Mouse (Mus musculus) C2C12 (cell line): Measurements from ENCODE around the gene Casd1. TPM values are rescaled to one million over a fixed set of nuclear protein-coding genes. Genes with fewer than 3 reads are reported as not detected.

Source experiments
- H3K27me3 ChIP-seq: one replicate; pipeline ENCODE4 v1.6.1; 2011; ENCODE audit not compliant: control insufficient read depth, insufficient read depth, insufficient read length
- H3K36me3 ChIP-seq: one replicate; pipeline ENCODE4 v1.6.1; 2011; ENCODE audit not compliant: control insufficient read depth, insufficient read depth
- H3K4me3 ChIP-seq: one replicate; pipeline ENCODE4 v1.5.1; 2011; ENCODE audit warnings: mild to moderate bottlenecking, control low read depth; ENCODE audit not compliant: poor library complexity, insufficient read depth, severe bottlenecking
- H3K79me2 ChIP-seq: one replicate; pipeline ENCODE4 v1.6.1; 2011; ENCODE audit not compliant: control insufficient read depth, insufficient read depth
- H3K79me3 ChIP-seq: one replicate; pipeline ENCODE4 v1.6.1; 2011; ENCODE audit warnings: low read depth, control low read depth
- H3ac ChIP-seq: one replicate; pipeline ENCODE3; 2011; ENCODE audit warnings: low read depth; ENCODE audit not compliant: control insufficient read depth, insufficient read length
- CEBPB ChIP-seq: IDR thresholded peaks from one replicate; pipeline ENCODE4 v1.6.1; 2011; ENCODE audit warnings: low read depth, mild to moderate bottlenecking, control low read depth, moderate library complexity
- CTCF ChIP-seq: IDR thresholded peaks from one replicate; pipeline ENCODE4 v1.5.1; 2011; ENCODE audit not compliant: control insufficient read depth, insufficient read depth, insufficient read length
- FOSL1 ChIP-seq: IDR thresholded peaks from one replicate; pipeline ENCODE4 v1.8.0; 2011; ENCODE audit warnings: mild to moderate bottlenecking, low read length; ENCODE audit not compliant: poor library complexity, insufficient read depth, severe bottlenecking
- MAX ChIP-seq: IDR thresholded peaks from one replicate; pipeline ENCODE4 v1.6.1; 2011; ENCODE audit warnings: mild to moderate bottlenecking, control low read depth
- MYOD1 ChIP-seq: IDR thresholded peaks from one replicate; pipeline ENCODE4 v1.6.1; 2011; ENCODE audit warnings: low read depth; ENCODE audit not compliant: control insufficient read depth, insufficient read length
- MYOG ChIP-seq: IDR thresholded peaks from one replicate; pipeline ENCODE4 v1.6.1; 2011; ENCODE audit not compliant: control insufficient read depth, insufficient read length; ENCODE audit errors: extremely low read depth
- USF1 ChIP-seq: IDR thresholded peaks from one replicate; pipeline ENCODE4 v1.6.1; 2011; ENCODE audit warnings: low read depth, mild to moderate bottlenecking, control low read depth, moderate library complexity
- polyA plus RNA-seq: library from polyadenylated mRNA; unstranded; fragments of >200 nt; fragmentation: generic; extraction: Trizol; gene quantifications from one replicate; pipeline ENCODE4 v1.2.1, GENCODE M21; 2012; ENCODE audit warnings: missing spikeins

The Casd1 gene
- polyA plus RNA-seq, 1 experiment = 4.9 TPM

DNA sequence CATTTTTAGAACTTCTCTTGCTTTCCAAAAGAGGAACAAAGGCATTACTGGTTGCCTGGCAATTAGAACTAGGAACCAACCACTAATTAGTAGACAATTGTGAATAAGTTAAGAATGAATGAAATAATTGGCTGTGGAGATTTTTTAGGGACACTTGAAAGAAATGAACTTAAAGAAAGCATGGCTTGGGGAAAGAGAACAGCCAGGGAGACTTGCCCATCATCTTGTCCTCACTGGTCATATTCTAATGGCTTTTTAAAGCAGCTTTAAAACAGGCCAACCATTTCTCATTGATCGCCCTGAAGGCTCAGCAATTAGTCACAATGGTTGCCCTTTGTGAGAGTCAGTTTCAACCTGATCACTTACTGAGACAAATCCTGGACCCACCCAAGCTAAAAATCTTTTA is 76.7 kb downstream of the Casd1 start:
- Histone ChIP-seq H3K36me3 (no peaks in the 10 kb centered on the region), H3K4me3 (no peak overlapping the region), H3K79me3 (no peaks in the 10 kb centered on the region), H3K27me3 (no peaks in the 10 kb centered on the region), H3K79me2 (no peaks in the 10 kb centered on the region), H3ac (no peak overlapping the region)
- no peak for TF ChIP-seq USF1

DNA sequence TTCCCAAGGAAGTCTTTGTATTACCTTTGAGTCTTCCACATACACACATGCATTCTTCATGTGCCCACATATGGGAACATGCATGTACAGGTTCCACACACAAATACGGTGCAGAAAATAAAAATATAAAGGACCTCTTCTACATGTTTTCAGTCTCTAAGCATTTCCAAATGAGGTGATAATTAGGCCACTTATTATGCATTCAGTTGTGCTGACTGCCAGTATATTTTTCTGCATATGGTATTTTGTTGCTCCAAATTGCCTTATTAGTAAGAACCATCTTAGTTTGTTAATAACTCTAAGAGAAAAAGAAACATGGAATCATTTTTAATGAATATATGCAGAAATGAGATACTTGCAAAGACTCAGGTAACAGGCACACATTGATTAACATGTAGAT is 79.3 kb downstream of the Casd1 start:
- Histone ChIP-seq H3K4me3 (no peak overlapping the region), H3K79me2 (no peaks in the 10 kb centered on the region), H3K27me3 (no peaks in the 10 kb centered on the region), H3K36me3 (no peaks in the 10 kb centered on the region), H3ac (no peak overlapping the region), H3K79me3 (no peaks in the 10 kb centered on the region)
- TF ChIP-seq CEBPB (no peak), MYOD1 (no peak), MYOG (no peak), FOSL1 (no peak), USF1 (no peak), CTCF (no peak), MAX (no peak)

DNA sequence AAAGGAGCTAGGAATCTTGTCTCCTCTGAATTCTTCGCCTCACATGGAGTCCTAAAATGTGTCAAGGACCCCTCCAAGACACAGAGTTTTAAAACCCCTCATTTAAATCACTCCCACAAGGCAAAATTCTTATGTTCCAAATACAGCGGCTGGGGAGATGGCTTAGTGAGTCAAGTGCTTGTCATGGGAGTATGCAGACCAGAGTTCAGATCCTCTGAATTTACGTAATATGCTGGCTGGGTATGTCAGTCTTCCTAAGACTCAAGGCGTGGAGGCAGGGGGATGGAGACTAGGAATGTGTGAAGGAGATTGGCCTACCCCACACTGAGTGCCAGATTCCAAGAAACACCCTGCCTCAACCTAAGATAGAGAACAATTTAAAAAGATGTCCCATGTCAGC is 79.9 kb downstream of the Casd1 start:
- no peaks in the 10 kb centered on the region for H3K79me2 ChIP-seq
- TF ChIP-seq MYOG (no peak), CEBPB (no peak), MAX (no peak), CTCF (no peak), MYOD1 (no peak), FOSL1 (no peak), USF1 (no peak)
- H3K36me3 ChIP-seq = no peaks in the 10 kb centered on the region
- no peaks in the 10 kb centered on the region for H3K27me3 ChIP-seq
- H3K79me3 ChIP-seq = no peaks in the 10 kb centered on the region
- no peak overlapping the region for H3ac ChIP-seq
- no peak overlapping the region for H3K4me3 ChIP-seq

DNA sequence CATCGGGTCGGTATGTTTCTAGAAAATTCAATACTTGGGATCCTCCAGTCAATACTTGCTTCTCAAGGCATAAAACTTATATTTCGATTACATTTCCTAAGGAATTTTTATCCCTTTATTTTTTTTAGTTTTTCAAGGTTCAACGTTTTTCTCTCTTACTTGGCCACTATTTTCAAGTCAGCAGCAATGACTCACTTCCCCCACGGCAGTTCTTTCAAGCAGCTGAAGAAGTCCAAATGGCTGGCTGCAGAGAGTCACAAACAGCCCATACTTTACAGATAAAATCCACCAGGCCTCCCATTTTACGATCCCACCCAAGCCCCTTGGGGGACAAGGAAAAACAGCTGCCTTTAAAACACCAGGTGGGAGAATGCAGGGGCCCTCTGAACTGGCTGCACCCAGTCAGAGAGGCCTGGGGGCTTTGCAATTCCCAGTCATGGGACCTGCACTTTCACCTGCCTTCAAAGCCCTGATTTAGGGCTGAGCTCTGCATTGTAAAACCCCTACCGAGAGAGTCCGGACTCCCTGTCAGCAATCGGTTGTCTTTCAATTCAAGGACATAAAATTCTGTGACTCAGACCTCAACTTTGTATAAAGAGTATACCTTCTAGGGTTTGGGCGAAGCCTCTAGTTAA is 84.2 kb downstream of the Casd1 start:
- Histone ChIP-seq H3K79me3 (no peaks in the 10 kb centered on the region), H3K4me3 (no peak overlapping the region), H3K79me2 (no peaks in the 10 kb centered on the region), H3K36me3 (no peaks in the 10 kb centered on the region), H3ac (no peak overlapping the region), H3K27me3 (no peaks in the 10 kb centered on the region)
- TF ChIP-seq MYOD1 = no peak
- no peak for TF ChIP-seq CTCF
- no peak for TF ChIP-seq MYOG
- no peak for TF ChIP-seq FOSL1
- no peak for TF ChIP-seq USF1
- TF ChIP-seq MAX = no peak
- TF ChIP-seq CEBPB = no peak

DNA sequence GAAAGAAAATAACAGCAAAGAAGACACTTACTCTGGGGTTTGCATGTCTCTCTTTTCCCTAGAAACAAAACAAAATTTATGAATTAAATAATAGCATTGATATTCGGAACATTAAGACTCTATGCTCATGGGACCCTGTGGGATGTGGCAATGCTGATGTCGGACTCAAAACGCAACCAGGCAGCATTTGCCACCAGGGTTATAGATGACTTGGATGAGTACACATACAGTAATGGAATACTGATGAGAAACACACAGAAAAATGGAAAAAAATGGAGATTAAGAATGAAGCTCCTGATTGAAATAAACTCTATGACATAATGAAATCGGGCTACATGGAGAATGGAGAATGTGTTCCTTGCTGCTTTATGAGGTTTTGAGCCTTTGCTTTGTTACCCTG is 89.8 kb downstream of the Casd1 start:
- Histone ChIP-seq H3K36me3 (no peaks in the 10 kb centered on the region), H3K79me3 (no peaks in the 10 kb centered on the region), H3ac (no peak overlapping the region), H3K27me3 (no peaks in the 10 kb centered on the region), H3K79me2 (no peaks in the 10 kb centered on the region), H3K4me3 (no peak overlapping the region)
- TF ChIP-seq CEBPB (no peak), MYOG (no peak), FOSL1 (no peak), USF1 (no peak), CTCF (no peak), MAX (no peak), MYOD1 (no peak)

Other genes with a start within 250 kb of the Casd1 start
- gene Col1a2, start 96.0 kb upstream of the Casd1 start, polyA plus RNA-seq = 144 TPM
- gene Sgce, start 146.4 kb downstream of the Casd1 start, polyA plus RNA-seq = 14.8 TPM
- 9.8 TPM for gene Peg10, start 146.5 kb downstream of the Casd1 start, polyA plus RNA-seq